Mouse (Mus musculus) cortical plate, adult 2 months (tissue): ENCODE results near the gene Rpp25l.
"Not testable (repeated sequence)": the region's sequence is repeated elsewhere in the genome, so short reads cannot be mapped to it uniquely, and the experiment has no call there.

Source experiments
- CTCF ChIP-seq: fragments of 200-500 bp; IDR thresholded peaks from 2 replicates; pipeline ENCODE4 v1.5.1; 2011; ENCODE audit warnings: mild to moderate bottlenecking, control low read depth, low read length; ENCODE audit not compliant: insufficient read depth; ENCODE audit errors: extremely low read depth
- POLR2A ChIP-seq: fragments of 200-500 bp; IDR thresholded peaks from 2 replicates; pipeline ENCODE4 v1.6.1; 2011; ENCODE audit warnings: mild to moderate bottlenecking, low read length, control low read depth; ENCODE audit not compliant: insufficient read depth; ENCODE audit errors: extremely low read depth

DNA sequence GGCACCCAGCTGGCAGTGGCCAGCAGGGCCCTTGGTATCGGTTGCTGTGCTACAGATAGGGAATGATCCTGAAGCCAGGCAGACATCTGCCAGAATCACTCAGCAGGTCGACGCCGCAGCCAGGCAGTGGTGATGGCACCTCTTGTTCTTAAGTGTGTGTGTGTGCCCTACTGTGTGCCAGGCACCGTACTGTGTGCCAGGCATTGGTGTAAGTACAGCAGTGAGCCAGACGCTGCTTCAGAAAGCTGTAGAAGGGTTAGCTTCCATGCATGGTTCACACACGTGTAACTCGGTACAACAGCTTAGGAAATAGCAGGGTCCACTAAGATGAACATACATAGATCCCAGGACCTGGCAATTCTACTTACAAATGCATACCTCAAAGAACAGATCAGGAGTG, 13.1 kb downstream of the Rpp25l start:
- not testable (repeated sequence) for TF ChIP-seq CTCF, POLR2A
